Mouse (Mus musculus) left cerebral cortex, adult 9 months (tissue): ENCODE measurements around the gene Galnt11.

Experiments
- DNase-seq, 2 experiments: peaks; one replicate each; pipeline ENCODE4 v3.0.0; 2022; ENCODE audit warnings: low spot score in 2 of 2

The Galnt11 gene

GRCm38 (mm10) chr5:25252825-25253544, 31.3 kb downstream of the Galnt11 start:
- no peak for DNase-seq

GRCm38 (mm10) chr5:25254491-25254890, 32.8 kb downstream of the Galnt11 start:
- no peak for DNase-seq

- DNase-seq, result peak; percentile 55 to 72
Observed at GRCm38 (mm10) chr5:25256686-25257085, 35.0 kb downstream of the Galnt11 start.

- DNase-seq, result no peak
Observed at GRCm38 (mm10) chr5:25261452-25261851, 39.7 kb downstream of the Galnt11 start.

- no peak for DNase-seq
Observed at GRCm38 (mm10) chr5:25262266-25262665, 40.6 kb downstream of the Galnt11 start.

GRCm38 (mm10) chr5:25268258-25268888, 46.7 kb downstream of the Galnt11 start:
- DNase-seq, result no peak

- DNase-seq, result no peak
Observed at GRCm38 (mm10) chr5:25275629-25276028, 53.9 kb downstream of the Galnt11 start.

- no peak for DNase-seq
Observed at GRCm38 (mm10) chr5:25276365-25276764, 54.7 kb downstream of the Galnt11 start.

GRCm38 (mm10) chr5:25283988-25284387, 62.3 kb downstream of the Galnt11 start:
- no peak for DNase-seq

GRCm38 (mm10) chr5:25296830-25297229, 75.1 kb downstream of the Galnt11 start:
- DNase-seq, result peak; percentile 19 to 39

- DNase-seq, result no peak
Observed at GRCm38 (mm10) chr5:25310226-25310625, 88.5 kb downstream of the Galnt11 start.

- no peak for DNase-seq
Observed at GRCm38 (mm10) chr5:25313881-25314280, 92.2 kb downstream of the Galnt11 start.
